Mouse (Mus musculus) T-helper 17 cell (primary cell): ENCODE data around the gene Olfr763.

Source experiments
- in situ Hi-C, 2 experiments: fragments of 300-600 bp; cut with MboI, MseI; formaldehyde crosslinking; loops; 1 replicate in 1 of 2; 2 replicates in 1 of 2; pipeline ENCODE4 v1.15.1; 2025; ENCODE audit warnings: high pct_unique_total_duplicates in 2 of 2

Olfr763 gene

GRCm38 (mm10) chr10:129039796-129040195 is 29.2 kb downstream of the Olfr763 start, which contains the start of gene Olfr764-ps1:
Gene Olfr764-ps1 (minus strand): TSS chr10:129039896.
- in situ Hi-C loops = loop anchor here in 1 of 2 experiments (25.0 kb wide), 1 partner anchor 923 kb away; the partner anchor contains the start of gene Olfr819

GRCm38 (mm10) chr10:129049898-129050297 is 39.3 kb downstream of the Olfr763 start, which contains the start of gene Olfr765:
Gene Olfr765 (minus strand): TSS chr10:129049998.
- in situ Hi-C loops = loop anchor here in 1 of 2 experiments (25.0 kb wide), 1 partner anchor 912 kb away; the partner anchor contains the start of gene Olfr819
